Mouse (Mus musculus) gastrocnemius, postnatal 36 days (tissue): ENCODE results near the gene Nampt. TPM values are rescaled to one million over a fixed set of nuclear protein-coding genes. Genes with fewer than 3 reads are reported as not detected.
"Not testable (repeated sequence)": the region's sequence is repeated elsewhere in the genome, so short reads cannot be mapped to it uniquely, and the experiment has no call there.

Experiments
- DNase-seq, 2 experiments: peaks; one replicate each; pipeline ENCODE4 v3.0.0; 2022
- intact Hi-C: fragments of 180-260 bp; cut with DNase I; formaldehyde crosslinking; loops from one replicate; pipeline ENCODE4 v1.15.1; 2025
- total RNA-seq, 2 experiments: library from RNA; stranded (reverse); gene quantifications; 2 replicates each; pipeline ENCODE4 v1.2.3; 2021

Gene Nampt
- total RNA-seq, 2 experiments from 2014 or later = 73.1 to 74.3 TPM

DNA sequence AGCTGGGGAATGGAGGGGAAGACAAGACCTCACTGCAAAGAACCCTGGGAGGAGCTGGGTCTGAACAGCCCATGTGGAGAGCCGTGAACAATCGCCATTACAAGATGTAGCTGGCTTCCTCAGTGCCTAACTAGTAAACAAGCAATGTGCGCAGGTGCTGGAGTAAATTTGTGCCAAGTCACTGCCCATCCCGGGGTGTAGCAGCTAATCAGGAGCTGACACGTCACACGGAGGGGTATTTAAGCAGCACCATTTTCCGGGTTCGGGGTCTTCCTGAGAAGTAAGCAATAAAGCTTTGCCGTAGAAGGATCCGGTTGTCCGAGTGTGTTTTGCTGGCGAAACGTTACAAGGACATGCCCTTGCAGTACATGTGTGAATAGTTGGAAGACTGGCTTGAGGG is 71.9 kb downstream of the Nampt start:
- intact Hi-C loops = loop anchor here (10.0 kb wide), 1 partner anchor 516 kb away; the partner anchor contains the start of gene Ccdc71l

GRCm38 (mm10) chr12:32893212-32893611 is 73.9 kb downstream of the Nampt start:
- intact Hi-C loops = loop anchor here (10.0 kb wide), 1 partner anchor 518 kb away; the partner anchor contains the start of gene Ccdc71l
- no peak for DNase-seq

More for the DNA sequence above, 71.9 kb downstream of the Nampt start:
- not testable (repeated sequence) for DNase-seq

GRCm38 (mm10) chr12:32895806-32896205 is 76.5 kb downstream of the Nampt start:
- no peak for DNase-seq
- intact Hi-C loops = loop anchor here (5.0 to 10.0 kb wide), 4 partner anchors 34 to 604 kb away; partner anchors contain the start of gene Ccdc71l

DNA sequence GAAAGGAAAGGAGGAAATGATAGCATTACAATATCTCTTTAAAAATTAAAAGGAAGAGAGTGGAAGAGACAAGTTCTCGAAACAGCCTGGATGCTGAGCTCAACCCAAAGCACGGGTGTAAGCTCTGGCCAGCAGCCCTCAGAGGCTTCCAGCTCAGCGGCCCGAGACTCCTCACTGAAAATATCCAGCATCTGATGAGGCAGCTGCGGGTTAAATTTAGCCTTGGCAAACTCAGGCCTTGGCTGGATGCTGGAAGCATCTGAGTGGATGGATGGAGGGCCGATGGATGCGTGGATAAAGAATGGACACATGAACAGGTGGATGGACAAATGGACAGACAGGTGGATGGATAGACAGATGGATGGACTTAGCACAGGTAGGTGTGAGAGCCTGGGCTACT is 77.2 kb downstream of the Nampt start:
- peak; percentile 63 to 66 for DNase-seq
- intact Hi-C loops = loop anchor here (5.0 to 10.0 kb wide), 4 partner anchors 34 to 604 kb away; partner anchors contain the start of gene Ccdc71l

- intact Hi-C loops = loop anchor here (5.0 to 10.0 kb wide), 4 partner anchors 35 to 605 kb away; partner anchors contain the start of gene Ccdc71l
- DNase-seq = peak; percentile 85 to 87
These were observed 78.1 kb downstream of the Nampt start for GRCm38 (mm10) chr12:32897199-32898120.

GRCm38 (mm10) chr12:32901005-32901404 is 81.7 kb downstream of the Nampt start:
- intact Hi-C loops = no loop called here
- DNase-seq = no peak

Other genes starting within 250 kb of the Nampt start
- gene Sypl, start 134.3 kb downstream of the Nampt start, total RNA-seq = 100 to 1,000 TPM; 153 to 169 TPM